Mouse (Mus musculus) stomach, postnatal 0 days (tissue): ENCODE measurements around the gene Pigh. TPM values are rescaled to one million over a fixed set of nuclear protein-coding genes. Genes with fewer than 3 reads are reported as not detected.

Source experiments
- ATAC-seq: fragments of 200-750 bp; cut with Nextera tagmentation; 2 replicates; pipeline ENCODE4 v1.8.0; 2017; ENCODE audit not compliant: low FRiP score, low TSS enrichment
- DNase-seq: peaks from one replicate; pipeline ENCODE4 v3.0.0-alpha.2; 2016; ENCODE audit warnings: low spot score
- H3K27ac ChIP-seq: fragments of 300-500 bp; sonication (generic); replicated peaks from 2 replicates; pipeline ENCODE4 v1.5.1; 2014; ENCODE audit warnings: mild to moderate bottlenecking, control low read depth
- H3K27me3 ChIP-seq: fragments of 300-500 bp; sonication (generic); 2 replicates; pipeline ENCODE4 v1.6.1; 2014; ENCODE audit warnings: low read length; ENCODE audit not compliant: control insufficient read depth, insufficient read depth
- H3K36me3 ChIP-seq: fragments of 300-500 bp; sonication (generic); 2 replicates; pipeline ENCODE4 v1.6.1; 2014; ENCODE audit warnings: low read length, mixed read lengths; ENCODE audit not compliant: control insufficient read depth, insufficient read depth
- H3K4me1 ChIP-seq: fragments of 300-500 bp; sonication (generic); replicated peaks from 2 replicates; pipeline ENCODE4 v1.6.1; 2014; ENCODE audit warnings: antibody characterized with exemption; ENCODE audit not compliant: control insufficient read depth, insufficient read depth
- H3K4me2 ChIP-seq: fragments of 300-500 bp; sonication (generic); replicated peaks from 2 replicates; pipeline ENCODE4 v1.6.1; 2014; ENCODE audit warnings: low read depth, mild to moderate bottlenecking, control low read depth, moderate library complexity
- H3K4me3 ChIP-seq: fragments of 300-500 bp; sonication (generic); 2 replicates; pipeline ENCODE4 v1.5.1; 2014; ENCODE audit warnings: low read depth, low read length, control low read depth
- H3K9ac ChIP-seq: fragments of 300-500 bp; sonication (generic); 2 replicates; pipeline ENCODE4 v1.6.1; 2014; ENCODE audit warnings: mild to moderate bottlenecking, low read length, control low read depth, mixed read lengths
- H3K9me3 ChIP-seq: fragments of 300-500 bp; sonication (generic); 2 replicates; pipeline ENCODE4 v1.6.1; 2016; ENCODE audit warnings: low read length; ENCODE audit not compliant: control insufficient read depth
- CTCF ChIP-seq: IDR thresholded peaks from 2 replicates; pipeline ENCODE4 v1.5.1; 2016; ENCODE audit warnings: antibody characterized with exemption, low read depth, mild to moderate bottlenecking, moderate library complexity
- EP300 ChIP-seq: optimal IDR thresholded peaks from 2 replicates; pipeline ENCODE3; 2016; ENCODE audit warnings: antibody characterized with exemption
- whole genome bisulfite sequencing: fragments of 180-500 bp; shearing (Covaris S2); extraction: QIAGEN DNeasy Blood & Tissue Kit; methylation state at CpG from one replicate; pipeline ENCODE4 v1.1.7; 2014; 5-methylcytosine and 5-hydroxymethylcytosine counted together
- polyA plus RNA-seq: library from polyadenylated mRNA; unstranded; fragments of >200 nt; fragmentation: Nextera tagmentation; extraction: Ambion mirVana; gene quantifications from 2 replicates; pipeline ENCODE4 v1.2.1, GENCODE M21; 2015

Gene Pigh
- polyA plus RNA-seq, 1 experiment from 2014 or later = 18.8 TPM

DNA sequence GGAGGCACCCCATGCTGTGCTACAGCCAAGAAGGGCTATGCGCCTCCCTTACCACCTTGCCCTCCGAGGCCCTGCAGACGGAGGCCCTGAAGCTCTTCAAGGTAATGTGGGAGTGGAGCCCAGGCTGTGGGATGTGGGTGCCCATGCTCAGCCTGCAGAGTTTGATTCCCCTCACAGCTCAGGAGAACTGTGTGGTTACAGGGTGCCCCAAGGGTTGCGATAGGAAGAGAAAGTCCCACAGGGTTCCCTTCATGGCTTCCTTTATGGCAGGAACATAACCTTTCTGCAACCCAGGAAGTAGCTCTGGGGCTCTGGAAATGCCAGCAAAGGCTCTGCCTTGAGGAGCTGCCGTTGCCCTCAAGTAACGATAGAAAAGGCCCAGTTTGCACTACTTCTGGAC lies 19.5 kb downstream of the Pigh start:
- no peak overlapping the region for H3K4me3 ChIP-seq
- no peak overlapping the region for H3K9ac ChIP-seq
- H3K27ac ChIP-seq = no peak overlapping the region
- DNase-seq (no peak), ATAC-seq (no peak)
- peaks cover 5% of the 10 kb centered on the region; the same call in 1 of the 2 replicates for H3K36me3 ChIP-seq
- 85% methylated on average over 6 of the region's 6 CpGs for WGBS
- no peaks in the 10 kb centered on the region for H3K9me3 ChIP-seq
- no peaks in the 10 kb centered on the region for H3K4me1 ChIP-seq
- no peaks in the 10 kb centered on the region for H3K27me3 ChIP-seq
- H3K4me2 ChIP-seq = no peak overlapping the region
- no peak for TF ChIP-seq EP300
- TF ChIP-seq CTCF = no peak

DNA sequence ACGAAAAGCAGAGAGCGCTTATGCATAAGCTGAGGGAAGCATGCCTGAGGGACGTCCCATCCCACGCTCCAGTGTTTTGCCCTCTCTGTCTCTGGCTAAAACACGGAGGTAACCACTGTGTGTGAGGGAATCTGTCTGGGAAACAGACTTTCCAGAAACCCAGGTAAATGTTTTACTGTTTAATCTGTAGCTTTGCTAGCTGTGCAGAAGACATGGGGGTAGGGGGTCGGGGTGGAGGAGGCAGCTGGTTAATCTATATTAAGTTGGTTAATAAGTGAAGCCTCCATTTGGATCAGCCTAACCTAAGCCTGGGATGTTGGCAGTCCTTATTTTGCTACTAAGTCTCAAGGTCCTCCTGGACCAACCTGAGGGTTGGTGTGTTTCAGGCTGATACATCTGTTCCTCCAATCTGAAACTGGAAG lies 20.3 kb downstream of the Pigh start:
- DNase-seq = no peak
- Histone ChIP-seq H3K4me2 (no peak overlapping the region), H3K4me3 (no peak overlapping the region), H3K27ac (no peak overlapping the region), H3K27me3 (no peaks in the 10 kb centered on the region), H3K36me3 (peaks cover 3% of the 10 kb centered on the region; the same call in 1 of the 2 replicates), H3K4me1 (no peaks in the 10 kb centered on the region), H3K9me3 (no peaks in the 10 kb centered on the region), H3K9ac (no peak overlapping the region)
- ATAC-seq = no peak
- 93% methylated on average over 6 of the region's 6 CpGs for WGBS
- TF ChIP-seq EP300 (no peak), CTCF (no peak)

DNA sequence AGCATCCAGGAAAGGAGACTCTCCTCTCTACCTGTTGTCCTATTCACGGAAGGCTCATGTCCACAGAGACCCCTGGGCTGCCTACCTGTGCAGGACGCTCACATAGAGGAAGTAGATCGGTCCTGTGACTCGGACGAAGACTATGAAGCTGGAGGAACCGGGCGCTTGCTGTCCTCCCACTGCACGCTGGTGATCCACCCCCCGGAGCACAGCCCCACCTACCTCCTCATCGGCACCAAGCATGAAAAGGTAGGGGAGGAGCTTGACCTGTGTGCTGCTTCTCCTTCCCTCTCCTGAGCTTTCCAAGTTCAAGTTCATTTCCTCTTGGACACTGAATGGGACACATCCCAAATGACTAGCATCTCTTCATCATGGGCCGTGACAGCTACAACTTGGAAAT lies 21.1 kb downstream of the Pigh start:
- Histone ChIP-seq H3K9me3 (no peaks in the 10 kb centered on the region), H3K27ac (no peak overlapping the region), H3K27me3 (no peaks in the 10 kb centered on the region), H3K9ac (no peak overlapping the region), H3K4me2 (no peak overlapping the region), H3K36me3 (peaks cover 3% of the 10 kb centered on the region; the same call in 1 of the 2 replicates), H3K4me3 (no peak overlapping the region), H3K4me1 (no peaks in the 10 kb centered on the region)
- ATAC-seq (no peak), DNase-seq (no peak)
- 86% methylated on average over 11 of the region's 11 CpGs for WGBS
- no peak for TF ChIP-seq EP300
- TF ChIP-seq CTCF = no peak

DNA sequence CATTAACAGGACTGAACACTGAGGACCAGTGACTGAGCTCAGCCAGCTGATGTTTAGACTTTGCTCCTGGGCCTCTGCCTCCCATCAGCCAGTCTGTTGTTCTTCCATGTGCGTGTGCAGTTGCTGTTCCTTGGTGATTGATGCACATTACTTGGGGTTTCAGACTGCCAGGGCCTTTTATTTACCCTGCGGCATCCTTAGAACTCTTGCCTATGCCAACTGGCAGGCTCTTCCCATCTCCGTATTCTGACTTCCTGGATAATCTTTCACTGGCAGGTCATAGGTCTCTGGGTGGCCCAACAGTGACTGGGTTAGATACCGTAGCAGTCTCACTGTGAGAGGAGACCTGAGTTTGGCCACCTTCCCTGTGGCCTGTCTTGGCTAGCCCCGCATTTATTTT lies 21.9 kb downstream of the Pigh start:
- TF ChIP-seq EP300 = no peak
- TF ChIP-seq CTCF = no peak

DNA sequence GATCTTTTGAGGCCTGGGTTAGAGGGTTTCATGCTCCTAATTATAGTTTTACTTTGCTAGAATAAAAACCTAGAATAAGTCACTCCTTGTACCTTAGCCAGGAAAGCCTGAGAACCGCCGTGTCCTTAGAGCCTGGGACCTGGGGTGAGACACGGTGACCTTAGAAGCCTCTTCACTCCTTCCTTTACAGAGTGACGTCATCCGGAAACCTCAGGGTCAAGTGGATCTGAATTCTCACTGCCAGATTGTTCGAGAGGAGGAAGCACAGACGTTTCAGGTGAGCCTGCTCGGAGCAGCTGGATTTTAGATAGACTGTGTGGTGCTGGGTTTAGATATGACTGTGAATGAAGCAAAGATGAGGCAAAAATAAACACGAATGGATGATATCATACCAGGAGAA lies 23.0 kb downstream of the Pigh start:
- Histone ChIP-seq H3K4me1 (no peaks in the 10 kb centered on the region), H3K27ac (no peak overlapping the region), H3K4me3 (no peak overlapping the region), H3K9ac (no peak overlapping the region), H3K27me3 (no peaks in the 10 kb centered on the region), H3K36me3 (peaks cover 3% of the 10 kb centered on the region; the same call in 1 of the 2 replicates), H3K4me2 (no peak overlapping the region), H3K9me3 (no peaks in the 10 kb centered on the region)
- ATAC-seq (no peak), DNase-seq (no peak)
- TF ChIP-seq EP300 = no peak
- TF ChIP-seq CTCF = no peak
- WGBS = 79% methylated on average over 9 of the region's 9 CpGs

More for the DNA sequence above, 21.9 kb downstream of the Pigh start:
- Histone ChIP-seq H3K4me2 (no peak overlapping the region), H3K27ac (no peak overlapping the region), H3K27me3 (no peaks in the 10 kb centered on the region), H3K9ac (no peak overlapping the region), H3K4me1 (no peaks in the 10 kb centered on the region), H3K36me3 (peaks cover 3% of the 10 kb centered on the region; the same call in 1 of the 2 replicates), H3K4me3 (no peak overlapping the region), H3K9me3 (no peaks in the 10 kb centered on the region)
- WGBS = 84% methylated on average over 5 of the region's 5 CpGs
- DNase-seq (no peak), ATAC-seq (no peak)

DNA sequence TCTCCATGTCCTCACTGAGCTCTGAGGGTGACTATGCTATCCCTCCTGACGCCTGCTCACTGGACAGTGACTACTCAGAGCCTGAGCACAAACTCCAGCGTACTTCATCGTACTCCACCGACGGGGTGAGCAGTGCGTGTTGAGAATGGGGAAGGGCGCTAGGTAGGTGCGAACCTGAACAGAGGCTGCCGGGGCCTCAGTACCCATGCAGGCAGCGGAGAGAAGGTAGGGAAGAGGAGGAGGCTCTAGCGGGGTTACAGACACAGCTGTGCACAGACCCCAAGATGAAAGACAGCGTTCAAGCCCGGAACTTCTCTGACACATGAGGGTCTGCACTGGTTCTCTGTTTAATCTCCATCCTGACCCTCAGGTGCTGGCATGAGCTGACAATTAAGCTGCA lies 25.0 kb downstream of the Pigh start:
- WGBS = 89% methylated on average over 13 of the region's 13 CpGs
- Histone ChIP-seq H3K9ac (no peak overlapping the region), H3K4me2 (no peak overlapping the region), H3K27ac (no peak overlapping the region), H3K27me3 (no peaks in the 10 kb centered on the region), H3K4me3 (no peak overlapping the region), H3K36me3 (no peaks in the 10 kb centered on the region; the same call in 1 of the 2 replicates), H3K4me1 (no peaks in the 10 kb centered on the region), H3K9me3 (no peaks in the 10 kb centered on the region)
- no peak for TF ChIP-seq EP300
- TF ChIP-seq CTCF = no peak
- ATAC-seq (no peak), DNase-seq (no peak)
